Mouse (Mus musculus): ENCODE results near the gene Spag9. TPM values are rescaled to one million over a fixed set of nuclear protein-coding genes. Genes with fewer than 3 reads are reported as not detected.

Spag9 gene
- polyA plus RNA-seq, 1 experiment = 12.6 TPM

- Histone ChIP-seq H3K27me3 (ENCODE audit: control insufficient read depth, insufficient read depth, insufficient read length) (no peaks in the 10 kb centered on the region), H3K36me3 (ENCODE audit: control insufficient read depth, insufficient read depth) (no peaks in the 10 kb centered on the region), H3ac (ENCODE audit: control insufficient read depth, insufficient read length, low read depth) (no peak overlapping the region), H3K79me3 (ENCODE audit: low read depth) (no peaks in the 10 kb centered on the region), H3K79me2 (ENCODE audit: control insufficient read depth, insufficient read depth) (no peaks in the 10 kb centered on the region), H3K4me3 (ENCODE audit: insufficient read depth, poor library complexity, severe bottlenecking) (no peak overlapping the region)
- TF ChIP-seq MYOD1 (IDR thresholded peaks at IDR 0.05; ENCODE audit: control insufficient read depth, insufficient read length, low read depth) (no peak), MAX (IDR thresholded peaks at IDR 0.05) (no peak), CEBPB (IDR thresholded peaks at IDR 0.05; ENCODE audit: low read depth) (no peak), FOSL1 (IDR thresholded peaks at IDR 0.05; ENCODE audit: insufficient read depth, low read length, poor library complexity, severe bottlenecking) (no peak), CTCF (IDR thresholded peaks at IDR 0.05; ENCODE audit: control insufficient read depth, insufficient read depth, insufficient read length) (no peak), USF1 (IDR thresholded peaks at IDR 0.05; ENCODE audit: low read depth) (no peak), MYOG (IDR thresholded peaks at IDR 0.05; ENCODE audit: control insufficient read depth, extremely low read depth, insufficient read length) (no peak)
Observed at GRCm38 (mm10) chr11:94171691-94172090, 175.8 kb downstream of the Spag9 start.

GRCm38 (mm10) chr11:94172186-94172585, 176.3 kb downstream of the Spag9 start:
- no peaks in the 10 kb centered on the region for H3K36me3 ChIP-seq (ENCODE audit: control insufficient read depth, insufficient read depth)
- no peaks in the 10 kb centered on the region for H3K79me3 ChIP-seq (ENCODE audit: low read depth)
- no peak overlapping the region for H3ac ChIP-seq (ENCODE audit: control insufficient read depth, insufficient read length, low read depth)
- no peak overlapping the region for H3K4me3 ChIP-seq (ENCODE audit: insufficient read depth, poor library complexity, severe bottlenecking)
- no peaks in the 10 kb centered on the region for H3K27me3 ChIP-seq (ENCODE audit: control insufficient read depth, insufficient read depth, insufficient read length)
- TF ChIP-seq MYOG (IDR thresholded peaks at IDR 0.05; ENCODE audit: control insufficient read depth, extremely low read depth, insufficient read length) (no peak), MYOD1 (IDR thresholded peaks at IDR 0.05; ENCODE audit: control insufficient read depth, insufficient read length, low read depth) (no peak)
- H3K79me2 ChIP-seq (ENCODE audit: control insufficient read depth, insufficient read depth) = no peaks in the 10 kb centered on the region

GRCm38 (mm10) chr11:94173726-94174146, 177.8 kb downstream of the Spag9 start:
- Histone ChIP-seq H3ac (ENCODE audit: control insufficient read depth, insufficient read length, low read depth) (no peak overlapping the region), H3K79me2 (ENCODE audit: control insufficient read depth, insufficient read depth) (no peaks in the 10 kb centered on the region), H3K36me3 (ENCODE audit: control insufficient read depth, insufficient read depth) (no peaks in the 10 kb centered on the region), H3K4me3 (ENCODE audit: insufficient read depth, poor library complexity, severe bottlenecking) (no peak overlapping the region), H3K79me3 (ENCODE audit: low read depth) (no peaks in the 10 kb centered on the region), H3K27me3 (ENCODE audit: control insufficient read depth, insufficient read depth, insufficient read length) (no peaks in the 10 kb centered on the region)
- TF ChIP-seq MYOD1 (IDR thresholded peaks at IDR 0.05; ENCODE audit: control insufficient read depth, insufficient read length, low read depth) (no peak), MYOG (IDR thresholded peaks at IDR 0.05; ENCODE audit: control insufficient read depth, extremely low read depth, insufficient read length) (no peak), FOSL1 (IDR thresholded peaks at IDR 0.05; ENCODE audit: insufficient read depth, low read length, poor library complexity, severe bottlenecking) (no peak), USF1 (IDR thresholded peaks at IDR 0.05; ENCODE audit: low read depth) (no peak), MAX (IDR thresholded peaks at IDR 0.05) (no peak), CTCF (IDR thresholded peaks at IDR 0.05; ENCODE audit: control insufficient read depth, insufficient read depth, insufficient read length) (no peak), CEBPB (IDR thresholded peaks at IDR 0.05; ENCODE audit: low read depth) (no peak)

GRCm38 (mm10) chr11:94175288-94175687, 179.4 kb downstream of the Spag9 start:
- TF ChIP-seq FOSL1 (IDR thresholded peaks at IDR 0.05; ENCODE audit: insufficient read depth, low read length, poor library complexity, severe bottlenecking) = no peak
- TF ChIP-seq MYOD1 (IDR thresholded peaks at IDR 0.05; ENCODE audit: control insufficient read depth, insufficient read length, low read depth) = no peak
- no peak for TF ChIP-seq CTCF (IDR thresholded peaks at IDR 0.05; ENCODE audit: control insufficient read depth, insufficient read depth, insufficient read length)
- no peak for TF ChIP-seq CEBPB (IDR thresholded peaks at IDR 0.05; ENCODE audit: low read depth)
- TF ChIP-seq USF1 (IDR thresholded peaks at IDR 0.05; ENCODE audit: low read depth) = no peak
- TF ChIP-seq MAX (IDR thresholded peaks at IDR 0.05) = no peak
- TF ChIP-seq MYOG (IDR thresholded peaks at IDR 0.05; ENCODE audit: control insufficient read depth, extremely low read depth, insufficient read length) = no peak
- no peak overlapping the region for H3K4me3 ChIP-seq (ENCODE audit: insufficient read depth, poor library complexity, severe bottlenecking)
- no peak overlapping the region for H3ac ChIP-seq (ENCODE audit: control insufficient read depth, insufficient read length, low read depth)
- no peaks in the 10 kb centered on the region for H3K79me3 ChIP-seq (ENCODE audit: low read depth)
- H3K27me3 ChIP-seq (ENCODE audit: control insufficient read depth, insufficient read depth, insufficient read length) = no peaks in the 10 kb centered on the region
- no peaks in the 10 kb centered on the region for H3K79me2 ChIP-seq (ENCODE audit: control insufficient read depth, insufficient read depth)
- no peaks in the 10 kb centered on the region for H3K36me3 ChIP-seq (ENCODE audit: control insufficient read depth, insufficient read depth)

Other genes starting within 250 kb of the Spag9 start
- 22.3 TPM for gene Utp18, start 110.3 kb upstream of the Spag9 start, polyA plus RNA-seq (2012; fragmentation: generic; extraction: Trizol)
- gene Mbtd1, start 110.2 kb upstream of the Spag9 start, polyA plus RNA-seq (2012; fragmentation: generic; extraction: Trizol) = 3.6 TPM
- gene Nme2, start 39.8 kb upstream of the Spag9 start, polyA plus RNA-seq (2012; fragmentation: generic; extraction: Trizol) = 982 TPM
- gene Gm20390, start 27.8 kb upstream of the Spag9 start, polyA plus RNA-seq (2012; fragmentation: generic; extraction: Trizol) = 578 TPM
- 109 TPM for gene Nme1, start 27.6 kb upstream of the Spag9 start, polyA plus RNA-seq (2012; fragmentation: generic; extraction: Trizol)
- gene Tob1, start 215.4 kb downstream of the Spag9 start, polyA plus RNA-seq (2012; fragmentation: generic; extraction: Trizol) = 10.7 TPM
- 0.04 TPM for gene Wfikkn2, start 249.9 kb downstream of the Spag9 start, polyA plus RNA-seq (2012; fragmentation: generic; extraction: Trizol)